Mouse (Mus musculus): ENCODE measurements at regions not wholly inside any gene's neighbourhood (a gene's known extent, or its start where the extent isn't known, plus 50 kb on each side); places are given as distances from the start of the nearest gene placed in this dataset.

DNA sequence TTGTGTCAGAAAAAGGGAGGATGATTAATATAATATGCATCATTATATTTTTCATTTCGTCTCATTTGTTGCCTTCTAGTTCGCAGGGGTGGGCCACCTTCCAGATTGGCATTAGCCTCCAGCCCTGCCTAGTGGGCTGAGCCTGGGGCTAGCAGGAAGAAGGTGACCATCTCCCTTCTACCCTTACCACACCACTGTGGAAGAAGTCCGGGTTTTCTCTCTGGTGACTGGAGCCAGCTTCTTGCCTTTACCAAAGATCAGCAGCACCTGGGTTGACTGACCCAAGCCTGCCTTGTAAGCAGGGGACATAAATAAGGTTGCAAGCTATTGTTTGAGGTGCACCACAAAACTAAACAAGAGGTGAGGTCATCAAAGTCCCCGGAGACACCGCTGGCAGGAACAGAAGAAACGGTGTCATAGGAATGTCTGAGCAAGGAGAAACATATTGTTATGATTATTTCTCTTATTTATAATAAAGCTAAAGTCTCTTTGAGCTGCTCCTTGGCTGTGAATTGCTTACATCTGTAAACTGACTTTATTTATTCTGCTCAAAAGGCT lies 286.9 kb upstream of the Zfp703 start:
- no peak for TF ChIP-seq POLR2A (IDR thresholded peaks at IDR 0.05; ENCODE audit: borderline replicate concordance, insufficient read depth, low read length)
- no peak for TF ChIP-seq CTCF (IDR thresholded peaks at IDR 0.05; ENCODE audit: borderline replicate concordance, insufficient read depth, low read depth, low read length)

Measured in cerebellum, adult 2 months (tissue).